Mouse (Mus musculus) ES-Bruce4 (cell line): ENCODE data around the gene Clk4.

Source experiments
- CTCF ChIP-seq: IDR thresholded peaks from one replicate; pipeline ENCODE4 v1.8.1; 2011; ENCODE audit warnings: low read depth, low read length
- POLR2A ChIP-seq: IDR thresholded peaks from one replicate; pipeline ENCODE4 v1.8.1; 2011; ENCODE audit warnings: low read length; ENCODE audit not compliant: insufficient read depth

- TF ChIP-seq POLR2A (no peak), CTCF (no peak)
These were observed 68.5 kb downstream of the Clk4 start for GRCm38 (mm10) chr11:51329837-51330714.
